Mouse (Mus musculus): ENCODE data around the gene Fktn. TPM values are rescaled to one million over a fixed set of nuclear protein-coding genes. Genes with fewer than 3 reads are reported as not detected.

Fktn gene
- polyA plus RNA-seq, 1 experiment, result 0.96 TPM

GRCm38 (mm10) chr4:53770958-53771735 is 57.3 kb downstream of the Fktn start:
- WGBS, result 58% methylated on average over 6 of the region's 6 CpGs
- Histone ChIP-seq H3K36me3 (ENCODE audit: control insufficient read depth, insufficient read depth, low read length) (no peaks in the 10 kb centered on the region), H3K4me1 (ENCODE audit: control insufficient read depth, insufficient read depth, insufficient read length, low read length) (no peaks in the 10 kb centered on the region)

GRCm38 (mm10) chr4:53772004-53772403 is 58.2 kb downstream of the Fktn start:
- Histone ChIP-seq H3K4me1 (ENCODE audit: control insufficient read depth, insufficient read depth, insufficient read length, low read length) (no peaks in the 10 kb centered on the region), H3K27ac (ENCODE audit: insufficient read depth, low read depth, low read length) (no peak overlapping the region), H3K36me3 (ENCODE audit: control insufficient read depth, insufficient read depth, low read length) (no peaks in the 10 kb centered on the region), H3K27me3 (ENCODE audit: control insufficient read depth, insufficient read depth, low read length) (no peaks in the 10 kb centered on the region), H3K4me3 (ENCODE audit: low read depth, low read length) (no peak overlapping the region)
- TF ChIP-seq CTCF (IDR thresholded peaks at IDR 0.05; ENCODE audit: extremely low read depth, insufficient read length, insufficient replicate concordance, low read depth, low read length), result no peak
- no peak for TF ChIP-seq POLR2A (IDR thresholded peaks at IDR 0.05; ENCODE audit: low read depth, low read length)
- WGBS, result 81% methylated on average over 5 of the region's 5 CpGs

More at GRCm38 (mm10) chr4:53770958-53771735, 57.3 kb downstream of the Fktn start:
- Histone ChIP-seq H3K27me3 (ENCODE audit: control insufficient read depth, insufficient read depth, low read length) (no peaks in the 10 kb centered on the region), H3K27ac (ENCODE audit: insufficient read depth, low read depth, low read length) (no peak overlapping the region), H3K4me3 (ENCODE audit: low read depth, low read length) (no peak overlapping the region)
- TF ChIP-seq CTCF (IDR thresholded peaks at IDR 0.05; ENCODE audit: extremely low read depth, insufficient read length, insufficient replicate concordance, low read depth, low read length) (no peak), POLR2A (IDR thresholded peaks at IDR 0.05; ENCODE audit: low read depth, low read length) (no peak)

GRCm38 (mm10) chr4:53773911-53774310 is 60.1 kb downstream of the Fktn start:
- Histone ChIP-seq H3K4me3 (ENCODE audit: low read depth, low read length) (no peak overlapping the region), H3K27ac (ENCODE audit: insufficient read depth, low read depth, low read length) (no peak overlapping the region), H3K4me1 (ENCODE audit: control insufficient read depth, insufficient read depth, insufficient read length, low read length) (no peaks in the 10 kb centered on the region), H3K36me3 (ENCODE audit: control insufficient read depth, insufficient read depth, low read length) (no peaks in the 10 kb centered on the region), H3K27me3 (ENCODE audit: control insufficient read depth, insufficient read depth, low read length) (no peaks in the 10 kb centered on the region)
- 61% methylated on average over 6 of the region's 6 CpGs for WGBS
- no peak for TF ChIP-seq CTCF (IDR thresholded peaks at IDR 0.05; ENCODE audit: extremely low read depth, insufficient read length, insufficient replicate concordance, low read depth, low read length)
- no peak for TF ChIP-seq POLR2A (IDR thresholded peaks at IDR 0.05; ENCODE audit: low read depth, low read length)

- Histone ChIP-seq H3K36me3 (ENCODE audit: control insufficient read depth, insufficient read depth, low read length) (no peaks in the 10 kb centered on the region), H3K27me3 (ENCODE audit: control insufficient read depth, insufficient read depth, low read length) (no peaks in the 10 kb centered on the region), H3K4me1 (ENCODE audit: control insufficient read depth, insufficient read depth, insufficient read length, low read length) (no peaks in the 10 kb centered on the region; the same call in 1 of the 2 replicates), H3K27ac (ENCODE audit: insufficient read depth, low read depth, low read length) (no peak overlapping the region), H3K4me3 (ENCODE audit: low read depth, low read length) (no peak overlapping the region)
- TF ChIP-seq CTCF (IDR thresholded peaks at IDR 0.05; ENCODE audit: extremely low read depth, insufficient read length, insufficient replicate concordance, low read depth, low read length), result no peak
- TF ChIP-seq POLR2A (IDR thresholded peaks at IDR 0.05; ENCODE audit: low read depth, low read length), result no peak
- WGBS, result 71% methylated on average over 4 of the region's 4 CpGs
These were observed 67.6 kb downstream of the Fktn start for GRCm38 (mm10) chr4:53781396-53781795.

- H3K4me3 ChIP-seq (ENCODE audit: low read depth, low read length), result no peak overlapping the region
- no peaks in the 10 kb centered on the region for H3K27me3 ChIP-seq (ENCODE audit: control insufficient read depth, insufficient read depth, low read length)
- no peak overlapping the region for H3K27ac ChIP-seq (ENCODE audit: insufficient read depth, low read depth, low read length)
- H3K36me3 ChIP-seq (ENCODE audit: control insufficient read depth, insufficient read depth, low read length), result no peaks in the 10 kb centered on the region
- TF ChIP-seq POLR2A (IDR thresholded peaks at IDR 0.05; ENCODE audit: low read depth, low read length), result no peak
- TF ChIP-seq CTCF (IDR thresholded peaks at IDR 0.05; ENCODE audit: extremely low read depth, insufficient read length, insufficient replicate concordance, low read depth, low read length), result no peak
- H3K4me1 ChIP-seq (ENCODE audit: control insufficient read depth, insufficient read depth, insufficient read length, low read length), result no peaks in the 10 kb centered on the region; the same call in 1 of the 2 replicates
- WGBS, result 48% methylated on average over 14 of the region's 14 CpGs
These were observed 68.6 kb downstream of the Fktn start for GRCm38 (mm10) chr4:53782216-53783070.

- H3K4me3 ChIP-seq (ENCODE audit: low read depth, low read length), result no peak overlapping the region
- H3K4me1 ChIP-seq (ENCODE audit: control insufficient read depth, insufficient read depth, insufficient read length, low read length), result no peaks in the 10 kb centered on the region
- no peak overlapping the region for H3K27ac ChIP-seq (ENCODE audit: insufficient read depth, low read depth, low read length)
- no peaks in the 10 kb centered on the region for H3K27me3 ChIP-seq (ENCODE audit: control insufficient read depth, insufficient read depth, low read length)
- WGBS, result 77% methylated on average over 15 of the region's 15 CpGs
- TF ChIP-seq POLR2A (IDR thresholded peaks at IDR 0.05; ENCODE audit: low read depth, low read length) (no peak), CTCF (IDR thresholded peaks at IDR 0.05; ENCODE audit: extremely low read depth, insufficient read length, insufficient replicate concordance, low read depth, low read length) (no peak)
- H3K36me3 ChIP-seq (ENCODE audit: control insufficient read depth, insufficient read depth, low read length), result no peaks in the 10 kb centered on the region
These were observed 72.1 kb downstream of the Fktn start for GRCm38 (mm10) chr4:53785746-53786398.

Measured in small intestine, adult 2 months (tissue).